Mouse (Mus musculus): ENCODE data around the gene Gm28305. TPM values are rescaled to one million over a fixed set of nuclear protein-coding genes. Genes with fewer than 3 reads are reported as not detected.

Gene Gm28305
- polyA plus RNA-seq, 2 experiments, result not detected

DNA sequence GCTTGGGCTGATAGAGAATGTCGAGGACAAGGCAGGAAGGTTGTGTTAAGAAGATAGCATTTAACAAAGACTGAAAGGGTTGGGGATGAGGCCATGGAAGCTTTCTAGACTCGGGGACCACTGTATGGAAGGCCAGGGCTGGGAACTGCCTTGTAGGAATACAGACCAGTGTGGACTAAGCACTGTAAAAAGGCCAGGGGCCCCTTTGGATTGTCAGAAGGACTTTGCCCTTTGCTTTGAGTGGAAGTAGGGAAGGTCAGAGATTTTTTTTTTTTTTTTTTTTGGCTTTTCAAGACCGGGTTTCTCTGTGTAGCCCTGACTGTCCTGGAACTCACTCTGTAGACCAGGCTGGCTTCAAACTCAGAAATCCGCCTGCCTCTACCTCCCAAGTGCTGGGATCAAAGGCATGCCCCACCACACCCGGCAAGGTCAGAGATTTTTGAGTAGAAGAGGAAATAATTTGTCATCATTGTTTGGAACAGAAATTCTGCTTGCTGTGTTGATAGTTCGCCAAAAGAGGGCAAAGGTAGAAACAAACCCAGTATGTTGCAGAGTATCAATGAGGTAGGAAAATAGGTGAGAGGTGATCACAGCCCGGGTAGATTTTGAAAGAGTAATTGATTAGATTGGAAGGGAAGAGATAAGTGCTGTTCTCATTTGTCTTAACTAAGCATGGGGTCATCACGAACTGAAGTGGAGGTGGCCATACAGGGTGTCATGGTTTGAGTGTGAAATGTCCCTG, 30.6 kb downstream of the Gm28305 start:
- DNase-seq (ENCODE audit: low spot score), result no peak
- ATAC-seq (ENCODE audit: low FRiP score, low read depth), result no peak
- TF ChIP-seq POLR2A (IDR thresholded peaks at IDR 0.05; ENCODE audit: borderline replicate concordance, extremely low read depth, insufficient read depth, insufficient read length), result no peak
- Histone ChIP-seq H3K9me3 (ENCODE audit: control insufficient read depth, low read length) (no peaks in the 10 kb centered on the region), H3K9ac (ENCODE audit: low read depth, low read length, severe bottlenecking) (no peak overlapping the region), H3K4me3 (replicated peaks; ENCODE audit: low read length) (no peak overlapping the region), H3K27ac (replicated peaks; ENCODE audit: low read depth, low read length) (no peak overlapping the region), H3K4me1 (ENCODE audit: control insufficient read depth, insufficient read depth, low read length) (no peaks in the 10 kb centered on the region), H3K36me3 (ENCODE audit: control insufficient read depth, insufficient read depth, low read length) (no peaks in the 10 kb centered on the region), H3K4me2 (replicated peaks; ENCODE audit: low read depth, low read length, severe bottlenecking) (no peak overlapping the region), H3K27me3 (ENCODE audit: control insufficient read depth, insufficient read depth, low read length) (no peaks in the 10 kb centered on the region)
- WGBS, result 79% methylated on average over 8 of the region's 8 CpGs

DNA sequence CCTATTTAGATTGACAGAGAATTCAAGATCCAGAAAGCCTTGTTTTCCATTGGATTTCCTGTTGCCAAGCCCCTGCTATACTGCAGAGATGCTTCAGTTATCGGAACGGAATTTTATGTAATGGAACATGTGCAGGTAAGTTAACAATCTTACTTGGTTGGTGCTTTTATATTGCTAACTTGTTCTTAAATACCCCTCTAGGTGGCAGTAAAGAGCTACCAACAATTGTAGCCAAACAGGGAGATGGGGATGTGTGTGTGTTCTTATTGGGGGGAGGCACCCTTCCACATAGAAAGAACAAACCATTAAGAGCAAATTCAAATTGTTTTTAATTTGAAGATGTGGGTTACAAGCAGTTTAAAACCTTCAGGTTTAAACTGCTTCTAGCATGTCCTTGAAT, 35.3 kb downstream of the Gm28305 start:
- DNase-seq (ENCODE audit: low spot score) (no peak), ATAC-seq (ENCODE audit: low FRiP score, low read depth) (no peak)
- H3K4me1 ChIP-seq (ENCODE audit: control insufficient read depth, insufficient read depth, low read length), result no peaks in the 10 kb centered on the region
- H3K36me3 ChIP-seq (ENCODE audit: control insufficient read depth, insufficient read depth, low read length), result no peaks in the 10 kb centered on the region
- H3K27me3 ChIP-seq (ENCODE audit: control insufficient read depth, insufficient read depth, low read length), result no peaks in the 10 kb centered on the region
- no peaks in the 10 kb centered on the region for H3K9me3 ChIP-seq (ENCODE audit: control insufficient read depth, low read length)
- TF ChIP-seq POLR2A (IDR thresholded peaks at IDR 0.05; ENCODE audit: borderline replicate concordance, extremely low read depth, insufficient read depth, insufficient read length), result no peak
- no peak overlapping the region for H3K4me2 ChIP-seq (replicated peaks; ENCODE audit: low read depth, low read length, severe bottlenecking)
- WGBS, result 66% methylated on average over 2 of the region's 2 CpGs
- no peak overlapping the region for H3K27ac ChIP-seq (replicated peaks; ENCODE audit: low read depth, low read length)
- no peak overlapping the region for H3K4me3 ChIP-seq (replicated peaks; ENCODE audit: low read length)
- no peak overlapping the region for H3K9ac ChIP-seq (ENCODE audit: low read depth, low read length, severe bottlenecking)

DNA sequence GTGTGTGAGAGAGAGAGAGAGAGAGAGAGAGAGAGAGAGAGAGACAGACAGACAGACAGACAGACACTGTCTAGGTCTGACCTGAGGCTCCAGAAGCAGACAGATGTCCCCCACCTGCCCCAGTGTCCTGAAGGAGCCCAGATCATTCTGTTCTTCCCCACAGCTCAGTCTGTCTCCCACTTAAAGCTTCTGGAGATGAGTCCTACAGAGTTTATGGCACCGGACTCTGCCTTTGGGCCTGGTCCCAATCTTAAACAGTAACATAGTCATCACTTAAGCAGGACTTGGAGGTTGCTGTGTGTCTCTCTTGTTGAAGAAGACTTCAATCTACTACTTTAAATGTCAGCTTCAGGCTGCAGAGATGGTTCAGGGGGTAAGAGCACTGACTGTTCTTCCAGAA, 38.3 kb downstream of the Gm28305 start:
- 100% methylated on average over 1 of the region's 1 CpGs for WGBS
- H3K27ac ChIP-seq (replicated peaks; ENCODE audit: low read depth, low read length), result no peak overlapping the region
- H3K36me3 ChIP-seq (ENCODE audit: control insufficient read depth, insufficient read depth, low read length), result no peaks in the 10 kb centered on the region
- H3K9ac ChIP-seq (ENCODE audit: low read depth, low read length, severe bottlenecking), result no peak overlapping the region
- DNase-seq (ENCODE audit: low spot score), result no peak
- H3K4me3 ChIP-seq (replicated peaks; ENCODE audit: low read length), result no peak overlapping the region
- no peaks in the 10 kb centered on the region for H3K27me3 ChIP-seq (ENCODE audit: control insufficient read depth, insufficient read depth, low read length)
- H3K4me2 ChIP-seq (replicated peaks; ENCODE audit: low read depth, low read length, severe bottlenecking), result no peak overlapping the region
- H3K4me1 ChIP-seq (ENCODE audit: control insufficient read depth, insufficient read depth, low read length), result no peaks in the 10 kb centered on the region
- no peak for ATAC-seq (ENCODE audit: low FRiP score, low read depth)
- H3K9me3 ChIP-seq (ENCODE audit: control insufficient read depth, low read length), result no peaks in the 10 kb centered on the region
- TF ChIP-seq POLR2A (IDR thresholded peaks at IDR 0.05; ENCODE audit: borderline replicate concordance, extremely low read depth, insufficient read depth, insufficient read length), result no peak

DNA sequence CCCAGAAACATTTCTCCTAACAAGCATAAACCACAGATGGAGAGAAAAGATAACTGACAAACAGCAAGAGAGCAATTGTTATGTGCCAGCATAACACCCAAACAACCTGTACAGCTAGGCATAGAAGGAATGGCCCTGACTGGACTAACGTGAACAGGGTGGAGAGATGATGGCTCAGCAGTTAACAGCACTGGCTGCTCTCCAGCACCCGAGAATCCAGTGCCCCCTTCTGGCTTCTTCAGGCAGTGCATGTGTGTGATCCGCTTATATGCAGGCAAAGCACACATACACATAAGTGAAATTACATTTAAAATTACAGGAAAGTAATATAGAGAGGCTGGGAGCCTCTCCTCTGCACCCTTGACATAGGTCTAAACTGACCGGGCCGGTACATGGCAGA, 38.9 kb downstream of the Gm28305 start:
- TF ChIP-seq POLR2A (IDR thresholded peaks at IDR 0.05; ENCODE audit: borderline replicate concordance, extremely low read depth, insufficient read depth, insufficient read length), result no peak
- 52% methylated on average over 5 of the region's 5 CpGs for WGBS

DNA sequence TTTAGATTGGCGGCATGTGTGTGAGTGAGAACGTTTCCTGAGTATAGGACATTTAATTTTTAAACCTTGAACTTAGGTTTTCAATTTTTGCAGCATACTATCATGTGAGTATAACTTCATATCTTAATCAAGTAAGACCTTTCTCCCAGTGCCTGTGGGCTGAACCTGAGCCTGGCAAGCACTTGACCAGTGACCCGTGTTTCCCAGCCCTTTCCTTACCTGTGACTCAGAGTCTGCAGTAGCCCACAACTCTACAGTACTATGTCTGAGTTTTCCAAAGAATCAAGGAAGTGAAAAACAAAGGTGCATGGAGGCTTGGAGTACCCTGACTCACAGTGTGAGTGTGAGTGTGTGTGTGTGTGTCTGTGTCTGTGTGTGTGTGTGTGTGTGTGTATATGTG, 39.6 kb downstream of the Gm28305 start:
- Histone ChIP-seq H3K27me3 (ENCODE audit: control insufficient read depth, insufficient read depth, low read length) (no peaks in the 10 kb centered on the region), H3K9ac (ENCODE audit: low read depth, low read length, severe bottlenecking) (no peak overlapping the region), H3K27ac (replicated peaks; ENCODE audit: low read depth, low read length) (no peak overlapping the region), H3K4me1 (ENCODE audit: control insufficient read depth, insufficient read depth, low read length) (no peaks in the 10 kb centered on the region), H3K36me3 (ENCODE audit: control insufficient read depth, insufficient read depth, low read length) (peaks cover 4% of the 10 kb centered on the region; the same call in 1 of the 2 replicates), H3K4me2 (replicated peaks; ENCODE audit: low read depth, low read length, severe bottlenecking) (no peak overlapping the region), H3K9me3 (ENCODE audit: control insufficient read depth, low read length) (no peaks in the 10 kb centered on the region), H3K4me3 (replicated peaks; ENCODE audit: low read length) (no peak overlapping the region)
- no peak for TF ChIP-seq POLR2A (IDR thresholded peaks at IDR 0.05; ENCODE audit: borderline replicate concordance, extremely low read depth, insufficient read depth, insufficient read length)
- DNase-seq (ENCODE audit: low spot score), result no peak
- no peak for ATAC-seq (ENCODE audit: low FRiP score, low read depth)
- 82% methylated on average over 3 of the region's 3 CpGs for WGBS

More for the DNA sequence above, 38.9 kb downstream of the Gm28305 start:
- Histone ChIP-seq H3K27ac (replicated peaks; ENCODE audit: low read depth, low read length) (no peak overlapping the region), H3K4me2 (replicated peaks; ENCODE audit: low read depth, low read length, severe bottlenecking) (no peak overlapping the region), H3K4me1 (ENCODE audit: control insufficient read depth, insufficient read depth, low read length) (no peaks in the 10 kb centered on the region), H3K36me3 (ENCODE audit: control insufficient read depth, insufficient read depth, low read length) (peaks cover 4% of the 10 kb centered on the region; the same call in 1 of the 2 replicates), H3K9ac (ENCODE audit: low read depth, low read length, severe bottlenecking) (no peak overlapping the region), H3K9me3 (ENCODE audit: control insufficient read depth, low read length) (no peaks in the 10 kb centered on the region), H3K4me3 (replicated peaks; ENCODE audit: low read length) (no peak overlapping the region), H3K27me3 (ENCODE audit: control insufficient read depth, insufficient read depth, low read length) (no peaks in the 10 kb centered on the region)
- DNase-seq (ENCODE audit: low spot score), result no peak
- no peak for ATAC-seq (ENCODE audit: low FRiP score, low read depth)
